Mouse (Mus musculus): ENCODE results near the gene Ly75.

- no peak for TF ChIP-seq CTCF (IDR thresholded peaks at IDR 0.05; ENCODE audit: low read depth, low read length)
- TF ChIP-seq TAL1 (conservative IDR thresholded peaks at IDR 0.05; ENCODE audit: low read depth, low read length): no peak
- TF ChIP-seq GATA2 (IDR thresholded peaks at IDR 0.05; ENCODE audit: borderline replicate concordance, low read depth, low read length): no peak
These were observed 30.0 kb upstream of the Ly75 start for GRCm38 (mm10) chr2:60413006-60413650.
